Mouse (Mus musculus): ENCODE data around the gene Itgav. TPM values are rescaled to one million over a fixed set of nuclear protein-coding genes. Genes with fewer than 3 reads are reported as not detected.

Gene Itgav
- 10.7 and 12.4 TPM in 2 replicates for polyA plus RNA-seq (2015; fragmentation: Nextera tagmentation; extraction: Ambion mirVana)

- under 1% methylated on average over 81 of the region's 84 CpGs for WGBS (ENCODE audit: insufficient replicate concordance)
- peaks cover 30% of the 10 kb centered on the region for H3K27me3 ChIP-seq
- H3K27ac ChIP-seq (replicated peaks) = peak within 1 kb of the TSS; percentile 79
- peak within 1 kb of the TSS; percentile 72 for H3K4me2 ChIP-seq
- H3K9me3 ChIP-seq (replicated peaks) = no peaks in the 10 kb centered on the region
- H3K9ac ChIP-seq = peak within 1 kb of the TSS; percentile 61
- H3K36me3 ChIP-seq (replicated peaks) = no peaks in the 10 kb centered on the region
- H3K4me3 ChIP-seq (replicated peaks) = peak within 1 kb of the TSS; percentile 67
- ATAC-seq (ENCODE audit: insufficient read depth) = peak; percentile 90
- peaks cover 10% of the 10 kb centered on the region; the same call in 1 of the 2 replicates for H3K4me1 ChIP-seq (replicated peaks)
Observed at GRCm38 (mm10) chr2:83723921-83724826, at the start of gene Itgav. TSS of gene Itgav (plus strand) at chr2:83724397.

GRCm38 (mm10) chr2:83674421-83674820, 49.8 kb upstream of the Itgav start:
- 68% methylated on average over 7 of the region's 7 CpGs for WGBS (ENCODE audit: insufficient replicate concordance)
- H3K36me3 ChIP-seq (replicated peaks) = 0 out of 2 replicates have a peak, but pooled peaks cover 5% of the 10 kb centered on the region
- H3K4me3 ChIP-seq (replicated peaks) = no peak overlapping the region
- no peaks in the 10 kb centered on the region for H3K9me3 ChIP-seq (replicated peaks)
- no peaks in the 10 kb centered on the region for H3K4me1 ChIP-seq (replicated peaks)
- H3K4me2 ChIP-seq = no peak overlapping the region
- H3K27ac ChIP-seq (replicated peaks) = no peak overlapping the region
- ATAC-seq (ENCODE audit: insufficient read depth) = no peak
- H3K27me3 ChIP-seq = no peaks in the 10 kb centered on the region
- H3K9ac ChIP-seq = no peak overlapping the region

DNA sequence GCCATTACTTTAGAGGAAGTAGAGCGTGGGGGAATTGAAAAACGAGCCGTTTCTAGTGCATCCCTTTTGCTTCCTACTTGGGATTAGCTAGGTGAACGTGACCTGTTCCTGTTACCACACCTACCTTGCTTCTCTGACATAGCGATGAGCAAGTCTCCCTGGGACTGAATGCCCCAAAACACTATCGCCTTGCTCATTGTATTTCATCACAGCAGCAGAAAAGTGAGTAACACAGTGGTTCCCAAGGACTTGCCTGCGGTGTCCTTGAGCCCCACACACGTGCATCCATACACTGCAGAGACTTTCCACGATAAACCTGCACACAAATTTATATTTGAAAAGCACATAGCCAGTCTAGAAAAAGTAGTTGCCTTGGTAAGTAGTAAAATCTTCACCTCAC, 49.3 kb upstream of the Itgav start:
- Histone ChIP-seq H3K4me1 (replicated peaks) (no peaks in the 10 kb centered on the region), H3K9me3 (replicated peaks) (no peaks in the 10 kb centered on the region), H3K4me3 (replicated peaks) (no peak overlapping the region), H3K9ac (no peak overlapping the region), H3K4me2 (no peak overlapping the region), H3K27me3 (no peaks in the 10 kb centered on the region), H3K36me3 (replicated peaks) (0 out of 2 replicates have a peak, but pooled peaks cover 5% of the 10 kb centered on the region), H3K27ac (replicated peaks) (no peak overlapping the region)
- no peak for ATAC-seq (ENCODE audit: insufficient read depth)
- 75% methylated on average over 9 of the region's 9 CpGs for WGBS (ENCODE audit: insufficient replicate concordance)

GRCm38 (mm10) chr2:83675681-83676080, 48.5 kb upstream of the Itgav start:
- no peak overlapping the region for H3K4me3 ChIP-seq (replicated peaks)
- no peak overlapping the region for H3K9ac ChIP-seq
- no peaks in the 10 kb centered on the region for H3K4me1 ChIP-seq (replicated peaks)
- 51% methylated on average over 5 of the region's 5 CpGs for WGBS (ENCODE audit: insufficient replicate concordance)
- no peaks in the 10 kb centered on the region for H3K27me3 ChIP-seq
- 0 out of 2 replicates have a peak, but pooled peaks cover 5% of the 10 kb centered on the region for H3K36me3 ChIP-seq (replicated peaks)
- H3K27ac ChIP-seq (replicated peaks) = no peak overlapping the region
- no peak overlapping the region for H3K4me2 ChIP-seq
- ATAC-seq (ENCODE audit: insufficient read depth) = no peak
- H3K9me3 ChIP-seq (replicated peaks) = no peaks in the 10 kb centered on the region

GRCm38 (mm10) chr2:83676226-83676870, 47.8 kb upstream of the Itgav start:
- no peak for ATAC-seq (ENCODE audit: insufficient read depth)
- Histone ChIP-seq H3K9me3 (replicated peaks) (no peaks in the 10 kb centered on the region), H3K9ac (no peak overlapping the region), H3K36me3 (replicated peaks) (0 out of 2 replicates have a peak, but pooled peaks cover 5% of the 10 kb centered on the region), H3K27ac (replicated peaks) (no peak overlapping the region), H3K27me3 (no peaks in the 10 kb centered on the region), H3K4me2 (no peak overlapping the region), H3K4me1 (replicated peaks) (no peaks in the 10 kb centered on the region), H3K4me3 (replicated peaks) (no peak overlapping the region)
- 77% methylated on average over 4 of the region's 4 CpGs for WGBS (ENCODE audit: insufficient replicate concordance)

DNA sequence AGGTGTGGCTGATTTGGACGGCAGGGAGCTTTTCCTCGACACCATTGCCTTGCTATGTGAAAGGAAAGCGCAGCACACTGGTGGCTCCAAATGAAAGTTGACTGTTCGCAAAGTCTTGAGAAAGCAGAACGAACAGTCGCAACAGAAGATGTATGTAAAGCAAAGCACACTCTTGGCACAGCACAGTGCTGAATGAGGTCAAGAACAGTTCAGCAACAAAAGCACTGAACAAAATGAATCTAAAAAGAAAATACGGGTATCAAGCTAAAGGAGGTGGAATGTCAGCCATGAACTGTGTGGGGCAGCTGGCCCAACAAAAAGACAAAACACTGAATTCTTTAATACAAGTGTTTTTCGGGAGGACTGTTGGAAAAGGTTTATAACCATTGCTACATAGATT, 42.9 kb upstream of the Itgav start:
- Histone ChIP-seq H3K9me3 (replicated peaks) (no peaks in the 10 kb centered on the region), H3K4me1 (replicated peaks) (no peaks in the 10 kb centered on the region), H3K4me3 (replicated peaks) (no peak overlapping the region), H3K27me3 (no peaks in the 10 kb centered on the region), H3K9ac (no peak overlapping the region), H3K27ac (replicated peaks) (no peak overlapping the region), H3K36me3 (replicated peaks) (no peaks in the 10 kb centered on the region), H3K4me2 (no peak overlapping the region)
- WGBS (ENCODE audit: insufficient replicate concordance) = 80% methylated on average over 8 of the region's 8 CpGs
- ATAC-seq (ENCODE audit: insufficient read depth) = no peak

- Histone ChIP-seq H3K9me3 (replicated peaks) (no peaks in the 10 kb centered on the region), H3K27me3 (no peaks in the 10 kb centered on the region), H3K4me1 (replicated peaks) (no peaks in the 10 kb centered on the region), H3K4me3 (replicated peaks) (no peak overlapping the region), H3K27ac (replicated peaks) (no peak overlapping the region), H3K9ac (no peak overlapping the region), H3K36me3 (replicated peaks) (no peaks in the 10 kb centered on the region), H3K4me2 (no peak overlapping the region)
- 69% methylated on average over 6 of the region's 6 CpGs for WGBS (ENCODE audit: insufficient replicate concordance)
- ATAC-seq (ENCODE audit: insufficient read depth) = no peak
Observed at GRCm38 (mm10) chr2:83681785-83682184, 42.4 kb upstream of the Itgav start.

- no peak for ATAC-seq (ENCODE audit: insufficient read depth)
- Histone ChIP-seq H3K27ac (replicated peaks) (no peak overlapping the region), H3K36me3 (replicated peaks) (no peaks in the 10 kb centered on the region), H3K4me2 (no peak overlapping the region), H3K4me1 (replicated peaks) (no peaks in the 10 kb centered on the region), H3K4me3 (replicated peaks) (no peak overlapping the region), H3K9ac (no peak overlapping the region), H3K27me3 (no peaks in the 10 kb centered on the region), H3K9me3 (replicated peaks) (no peaks in the 10 kb centered on the region)
- 48% methylated on average over 8 of the region's 8 CpGs for WGBS (ENCODE audit: insufficient replicate concordance)
Observed at GRCm38 (mm10) chr2:83682282-83682681, 41.9 kb upstream of the Itgav start.

GRCm38 (mm10) chr2:83683731-83684519, 40.3 kb upstream of the Itgav start:
- Histone ChIP-seq H3K4me2 (no peak overlapping the region), H3K27ac (replicated peaks) (no peak overlapping the region), H3K4me1 (replicated peaks) (no peaks in the 10 kb centered on the region), H3K36me3 (replicated peaks) (no peaks in the 10 kb centered on the region), H3K9me3 (replicated peaks) (no peaks in the 10 kb centered on the region), H3K27me3 (no peaks in the 10 kb centered on the region), H3K4me3 (replicated peaks) (no peak overlapping the region), H3K9ac (no peak overlapping the region)
- 62% methylated on average over 9 of the region's 9 CpGs for WGBS (ENCODE audit: insufficient replicate concordance)
- no peak for ATAC-seq (ENCODE audit: insufficient read depth)

GRCm38 (mm10) chr2:83684691-83685090, 39.5 kb upstream of the Itgav start:
- no peaks in the 10 kb centered on the region for H3K4me1 ChIP-seq (replicated peaks)
- no peak for ATAC-seq (ENCODE audit: insufficient read depth)

DNA sequence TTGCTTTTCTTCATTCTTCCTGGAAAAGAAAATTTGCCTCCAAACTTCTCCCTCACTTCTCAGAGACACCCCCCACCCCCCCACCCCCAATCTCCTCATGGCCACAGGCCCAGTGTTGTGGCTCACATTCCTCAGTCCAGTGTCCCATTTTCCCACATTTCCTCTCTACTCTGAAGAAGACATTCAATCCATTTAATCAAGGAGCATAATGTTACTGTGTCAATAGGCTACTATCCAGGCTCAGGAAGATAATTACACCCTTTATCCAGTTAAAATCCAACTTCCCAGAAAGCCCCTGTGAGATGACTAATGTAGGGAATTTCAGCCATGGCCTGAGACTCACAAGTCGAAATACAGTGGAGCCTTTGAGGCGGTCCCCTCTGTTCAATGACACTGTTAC, 33.8 kb upstream of the Itgav start:
- no peaks in the 10 kb centered on the region for H3K27me3 ChIP-seq
- no peaks in the 10 kb centered on the region for H3K36me3 ChIP-seq (replicated peaks)
- H3K27ac ChIP-seq (replicated peaks) = no peak overlapping the region
- H3K9ac ChIP-seq = no peak overlapping the region
- no peaks in the 10 kb centered on the region for H3K9me3 ChIP-seq (replicated peaks)
- ATAC-seq (ENCODE audit: insufficient read depth) = no peak
- no peak overlapping the region for H3K4me3 ChIP-seq (replicated peaks)
- 50% methylated on average over 2 of the region's 2 CpGs for WGBS (ENCODE audit: insufficient replicate concordance)
- H3K4me2 ChIP-seq = no peak overlapping the region
- no peaks in the 10 kb centered on the region for H3K4me1 ChIP-seq (replicated peaks)

More at GRCm38 (mm10) chr2:83684691-83685090, 39.5 kb upstream of the Itgav start:
- Histone ChIP-seq H3K9ac (no peak overlapping the region), H3K4me2 (no peak overlapping the region), H3K9me3 (replicated peaks) (no peaks in the 10 kb centered on the region), H3K4me3 (replicated peaks) (no peak overlapping the region), H3K27me3 (no peaks in the 10 kb centered on the region), H3K27ac (replicated peaks) (no peak overlapping the region), H3K36me3 (replicated peaks) (no peaks in the 10 kb centered on the region)
- WGBS (ENCODE audit: insufficient replicate concordance) = 65% methylated on average over 8 of the region's 8 CpGs

Measured in liver, embryonic 15.5 days (tissue).